Mouse (Mus musculus): Measurements from ENCODE around the gene Vwa7. TPM values are rescaled to one million over a fixed set of nuclear protein-coding genes. Genes with fewer than 3 reads are reported as not detected.
"Not testable (repeated sequence)": the region's sequence is repeated elsewhere in the genome, so short reads cannot be mapped to it uniquely, and the experiment has no call there.

Vwa7 gene
- total and polyA plus RNA-seq, 2 experiments from 2014 or later: 0.08 to 0.14 TPM

DNA sequence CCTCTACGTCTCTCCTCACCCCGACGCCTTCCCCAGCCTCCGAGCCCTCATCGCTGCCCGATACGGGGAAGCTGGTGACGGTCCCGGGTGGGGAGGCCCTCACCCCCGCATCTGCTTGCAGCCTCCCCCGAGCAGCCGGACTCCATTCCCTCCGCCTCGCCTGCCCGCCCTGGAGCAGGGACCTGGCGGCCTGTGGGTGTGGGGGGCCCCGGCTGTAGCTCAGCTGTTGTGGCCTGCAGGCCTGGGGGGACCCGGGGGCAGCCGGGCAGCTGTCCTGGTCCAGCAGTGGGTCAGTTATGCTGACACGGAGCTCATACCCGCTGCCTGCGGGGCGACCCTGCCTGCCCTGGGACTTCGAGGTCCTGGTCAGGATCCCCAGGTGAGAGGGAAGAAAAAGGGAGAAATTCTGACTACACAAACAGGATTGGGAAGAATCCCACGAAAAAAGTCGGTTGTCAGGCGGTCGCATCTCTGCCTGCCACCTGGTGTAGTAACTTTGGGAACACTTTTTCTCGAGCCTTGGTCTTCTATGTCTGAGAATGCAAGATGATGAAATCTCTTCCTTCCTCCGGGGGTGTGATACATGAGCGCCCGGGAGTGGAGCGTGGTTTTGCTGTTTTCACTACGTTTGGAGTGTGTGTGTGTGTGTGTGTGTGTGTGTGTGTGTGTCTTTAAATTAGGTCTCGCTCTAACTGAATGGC lies 14.8 kb upstream of the Vwa7 start:
- DNase-seq (peak; percentile 39), ATAC-seq (peak; percentile 4; the same call in 1 of the 2 replicates)
- H3K27ac ChIP-seq (ENCODE audit: low read depth, low read length): peak overlapping the region; percentile 98
- under 1% methylated on average over 35 of the region's 35 CpGs for WGBS
- H3K4me3 ChIP-seq (ENCODE audit: low read depth, low read length): peak overlapping the region; percentile 71
- H3K9ac ChIP-seq: peak overlapping the region; percentile 93
- peak overlapping the region; percentile 95 for H3K4me2 ChIP-seq (ENCODE audit: low read depth)
- no peak for TF ChIP-seq CTCF (IDR thresholded peaks at IDR 0.05; ENCODE audit: low read depth)
- no peaks in the 10 kb centered on the region for H3K27me3 ChIP-seq (ENCODE audit: insufficient read depth, low read length)
- peaks cover 22% of the 10 kb centered on the region for H3K36me3 ChIP-seq (ENCODE audit: insufficient read depth)
- H3K9me3 ChIP-seq (ENCODE audit: low read length): no peaks in the 10 kb centered on the region
- peaks cover 10% of the 10 kb centered on the region for H3K4me1 ChIP-seq (ENCODE audit: insufficient read depth)

DNA sequence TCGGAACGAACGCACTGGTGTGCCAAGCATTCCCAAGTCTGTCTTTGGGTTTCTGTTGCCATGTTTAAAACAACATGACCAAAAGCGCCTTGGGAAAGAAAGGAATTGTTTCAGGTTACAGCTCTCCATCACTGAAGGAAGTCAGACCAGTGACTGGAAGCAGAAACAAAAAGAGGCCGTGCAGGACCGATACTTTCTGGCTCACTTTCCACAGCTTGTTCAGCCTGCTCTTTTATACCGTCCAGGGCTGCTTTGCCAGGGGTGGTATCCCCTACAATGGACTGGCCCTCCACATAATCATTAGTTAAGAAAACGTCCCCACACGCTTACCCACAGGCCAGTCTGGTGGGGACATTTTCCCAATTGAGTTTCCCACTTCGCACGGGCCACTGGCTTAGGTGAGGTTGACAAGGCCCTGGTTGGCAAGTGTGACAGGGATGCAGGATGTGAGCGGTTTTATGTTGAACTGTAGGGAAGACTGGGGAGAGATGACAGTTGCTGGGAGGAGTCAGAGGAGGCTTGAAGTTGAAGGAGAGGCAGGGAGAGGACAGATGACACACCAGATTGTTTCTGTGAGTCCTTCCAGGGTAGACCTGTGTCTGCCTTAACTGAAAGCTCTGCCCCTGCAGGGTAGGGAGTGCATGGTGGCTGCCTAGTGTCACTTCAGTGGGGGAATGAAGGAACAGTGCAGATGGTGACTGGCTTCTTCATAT lies 14.1 kb upstream of the Vwa7 start:
- H3K9me3 ChIP-seq (ENCODE audit: low read length): no peaks in the 10 kb centered on the region
- H3K9ac ChIP-seq: peak overlapping the region; percentile 93
- 5% methylated on average over 12 of the region's 12 CpGs for WGBS
- TF ChIP-seq CTCF (IDR thresholded peaks at IDR 0.05; ENCODE audit: low read depth): no peak
- peaks cover 24% of the 10 kb centered on the region for H3K36me3 ChIP-seq (ENCODE audit: insufficient read depth)
- H3K4me1 ChIP-seq (ENCODE audit: insufficient read depth): peaks cover 10% of the 10 kb centered on the region
- DNase-seq (no peak), ATAC-seq (no peak)
- H3K27me3 ChIP-seq (ENCODE audit: insufficient read depth, low read length): no peaks in the 10 kb centered on the region
- peak overlapping the region; percentile 71 for H3K4me3 ChIP-seq (ENCODE audit: low read depth, low read length)
- peak overlapping the region; percentile 95 for H3K4me2 ChIP-seq (ENCODE audit: low read depth)
- H3K27ac ChIP-seq (ENCODE audit: low read depth, low read length): 0 out of 2 replicates have a peak overlapping the region, but pooled peaks have one; percentile 9

DNA sequence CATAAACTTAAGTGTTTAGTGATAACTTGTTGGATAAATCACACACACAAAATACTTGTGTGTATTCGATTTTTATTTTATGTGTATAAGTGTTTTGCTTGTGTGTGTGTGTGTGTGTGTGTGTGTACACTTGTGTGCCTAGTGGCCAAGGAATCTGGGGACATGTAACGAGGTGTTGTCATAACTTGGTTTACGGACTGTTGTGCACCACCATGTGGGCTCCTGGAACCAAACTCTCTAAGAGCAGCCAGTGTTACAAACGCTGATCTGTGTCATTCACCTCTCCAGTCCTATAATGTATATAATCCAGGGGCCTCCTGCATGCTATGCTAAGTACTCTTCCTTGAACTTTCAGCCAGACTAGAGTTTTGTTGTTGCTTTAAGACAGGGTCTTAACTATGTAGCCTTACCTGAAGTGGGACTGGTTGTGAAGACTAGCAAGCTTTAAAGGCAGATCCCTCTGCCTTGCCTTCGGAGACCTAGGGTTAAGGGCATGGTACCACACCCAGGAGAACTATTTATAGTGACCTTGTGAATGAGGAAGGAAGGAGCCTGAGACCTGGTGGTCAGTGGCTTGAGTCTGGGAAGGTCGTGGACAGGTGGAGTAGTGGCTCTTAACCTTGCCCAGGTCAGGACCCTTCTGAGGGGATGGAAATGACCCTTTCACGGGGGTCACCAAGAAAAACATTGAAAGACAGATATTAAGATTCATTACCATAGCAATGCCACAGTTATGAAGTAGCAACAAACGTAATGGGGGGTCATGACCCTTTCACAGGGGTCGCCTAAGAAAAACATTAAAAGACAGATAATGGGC lies 13.1 kb upstream of the Vwa7 start:
- DNase-seq: no peak
- Histone ChIP-seq H3K9me3 (ENCODE audit: low read length) (no peaks in the 10 kb centered on the region), H3K27ac (ENCODE audit: low read depth, low read length) (no peak overlapping the region), H3K4me3 (ENCODE audit: low read depth, low read length) (no peak overlapping the region), H3K4me1 (ENCODE audit: insufficient read depth) (peaks cover 10% of the 10 kb centered on the region), H3K4me2 (ENCODE audit: low read depth) (no peak overlapping the region; the same call in 1 of the 2 replicates), H3K9ac (no peak overlapping the region), H3K27me3 (ENCODE audit: insufficient read depth, low read length) (no peaks in the 10 kb centered on the region), H3K36me3 (ENCODE audit: insufficient read depth) (peaks cover 30% of the 10 kb centered on the region)
- 69% methylated on average over 9 of the region's 9 CpGs for WGBS
- ATAC-seq: no peak
- TF ChIP-seq CTCF (IDR thresholded peaks at IDR 0.05; ENCODE audit: low read depth): no peak

DNA sequence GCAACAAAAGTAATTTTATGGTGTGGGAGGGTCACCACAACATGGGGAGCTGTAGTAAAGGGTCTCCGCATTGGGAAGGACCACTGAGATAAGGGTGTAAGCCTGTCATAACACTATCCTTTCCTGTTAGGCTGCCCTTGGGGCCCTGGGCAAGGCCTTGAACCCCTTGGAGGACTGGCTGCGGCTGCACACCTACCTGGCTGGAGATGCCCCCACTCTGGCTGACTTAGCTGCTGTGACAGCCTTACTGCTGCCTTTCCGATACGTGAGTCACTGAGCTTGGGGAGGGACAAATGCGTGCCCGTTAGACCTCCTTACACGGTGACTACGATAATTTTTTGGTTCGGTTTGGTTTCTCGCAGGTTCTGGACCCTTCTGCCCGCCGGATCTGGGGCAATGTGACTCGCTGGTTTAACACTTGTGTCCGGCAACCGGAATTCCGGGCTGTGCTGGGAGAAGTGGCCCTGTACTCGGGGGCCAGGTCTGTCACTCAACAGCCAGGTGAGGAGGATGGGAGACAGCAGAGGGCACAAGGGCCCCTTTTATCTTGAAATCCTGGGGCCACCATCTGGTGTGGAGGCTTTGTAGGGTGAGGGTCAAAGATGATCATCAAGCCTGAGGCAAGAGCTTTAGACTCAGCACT lies 12.2 kb upstream of the Vwa7 start:
- H3K9me3 ChIP-seq (ENCODE audit: low read length): no peaks in the 10 kb centered on the region
- H3K4me1 ChIP-seq (ENCODE audit: insufficient read depth): peaks cover 10% of the 10 kb centered on the region
- no peak for DNase-seq
- no peaks in the 10 kb centered on the region for H3K27me3 ChIP-seq (ENCODE audit: insufficient read depth, low read length)
- H3K4me3 ChIP-seq (ENCODE audit: low read depth, low read length): no peak overlapping the region
- H3K27ac ChIP-seq (ENCODE audit: low read depth, low read length): no peak overlapping the region
- no peak for TF ChIP-seq CTCF (IDR thresholded peaks at IDR 0.05; ENCODE audit: low read depth)
- WGBS: 97% methylated on average over 17 of the region's 17 CpGs
- ATAC-seq: no peak
- H3K9ac ChIP-seq: no peak overlapping the region
- H3K4me2 ChIP-seq (ENCODE audit: low read depth): no peak overlapping the region
- H3K36me3 ChIP-seq (ENCODE audit: insufficient read depth): peaks cover 37% of the 10 kb centered on the region

DNA sequence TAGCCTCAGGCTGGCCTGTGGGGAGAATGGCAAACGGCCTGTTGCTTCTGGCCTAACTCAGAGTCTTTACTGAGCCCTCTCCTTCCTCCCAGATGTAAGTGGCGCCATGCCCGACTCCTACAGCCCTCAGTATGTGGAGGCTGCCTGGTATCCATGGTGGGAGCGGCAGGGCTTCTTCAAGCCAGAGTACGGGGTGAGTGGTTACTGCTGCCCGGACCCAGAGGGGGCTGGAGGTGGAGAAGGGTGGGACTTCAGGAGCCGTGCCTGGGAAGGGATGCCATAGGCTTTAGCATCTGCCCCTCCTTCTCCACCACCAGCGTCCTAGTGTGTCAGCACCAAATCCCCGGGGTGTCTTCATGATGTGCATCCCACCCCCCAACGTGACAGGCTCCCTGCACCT lies 11.2 kb upstream of the Vwa7 start:
- Histone ChIP-seq H3K4me2 (ENCODE audit: low read depth) (no peak overlapping the region), H3K9ac (no peak overlapping the region), H3K27me3 (ENCODE audit: insufficient read depth, low read length) (no peaks in the 10 kb centered on the region), H3K4me3 (ENCODE audit: low read depth, low read length) (no peak overlapping the region), H3K27ac (ENCODE audit: low read depth, low read length) (no peak overlapping the region), H3K36me3 (ENCODE audit: insufficient read depth) (peaks cover 44% of the 10 kb centered on the region), H3K4me1 (ENCODE audit: insufficient read depth) (peaks cover 10% of the 10 kb centered on the region), H3K9me3 (ENCODE audit: low read length) (no peaks in the 10 kb centered on the region)
- no peak for ATAC-seq
- no peak for DNase-seq
- TF ChIP-seq CTCF (IDR thresholded peaks at IDR 0.05; ENCODE audit: low read depth): no peak
- WGBS: 92% methylated on average over 10 of the region's 10 CpGs

DNA sequence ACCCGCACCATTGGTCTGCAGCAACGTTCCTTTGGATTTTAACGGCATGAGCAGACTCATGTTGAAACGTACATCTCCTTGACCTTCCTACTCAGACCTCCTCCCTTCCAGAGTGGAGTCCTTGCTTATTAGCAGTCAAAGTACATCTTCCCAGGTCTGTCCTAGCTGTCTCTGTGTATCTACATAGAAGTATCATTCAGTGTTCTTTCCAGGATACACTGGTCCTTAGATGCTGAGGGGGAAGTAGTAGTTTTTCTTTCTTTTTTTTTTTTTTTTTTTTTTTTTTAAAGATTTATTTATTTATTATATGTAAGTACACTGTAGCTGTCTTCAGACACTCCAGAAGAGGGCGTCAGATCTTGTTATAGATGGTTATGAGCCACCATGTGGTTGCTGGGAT lies 10.5 kb upstream of the Vwa7 start:
- not testable (repeated sequence) for ATAC-seq; H3K4me1 ChIP-seq (ENCODE audit: insufficient read depth); H3K4me2 ChIP-seq (ENCODE audit: low read depth); DNase-seq; H3K27ac ChIP-seq (ENCODE audit: low read depth, low read length); H3K4me3 ChIP-seq (ENCODE audit: low read depth, low read length); H3K9ac ChIP-seq; H3K9me3 ChIP-seq (ENCODE audit: low read length); H3K27me3 ChIP-seq (ENCODE audit: insufficient read depth, low read length)
- H3K36me3 ChIP-seq (ENCODE audit: insufficient read depth): peaks cover 51% of the 10 kb centered on the region
- WGBS: 98% methylated on average over 4 of the region's 5 CpGs

Data from forebrain, postnatal 0 days (tissue).